Mouse (Mus musculus): ENCODE measurements around the gene Msmo1.

- TF ChIP-seq FLI1 (IDR thresholded peaks at IDR 0.05; ENCODE audit: low read length) (no peak), GATA1 (IDR thresholded peaks at IDR 0.05; ENCODE audit: borderline replicate concordance, low read length) (no peak)
These were observed 42.7 kb downstream of the Msmo1 start for GRCm38 (mm10) chr8:64690845-64691244.

Data from megakaryocyte, embryonic 14.5 days (primary cell).